Mouse (Mus musculus) embryonic fibroblast, embryonic 13.5 days (primary cell): ENCODE measurements at regions not wholly inside any gene's neighbourhood (a gene's known extent, or its start where the extent isn't known, plus 50 kb on each side); places are given as distances from the start of the nearest gene placed in this dataset.

Source experiments
- CTCF ChIP-seq: IDR thresholded peaks from 2 replicates; pipeline ENCODE4 v1.5.1; 2011; ENCODE audit warnings: mild to moderate bottlenecking, control low read depth, low read length, moderate library complexity, borderline replicate concordance; ENCODE audit not compliant: insufficient read depth
- POLR2A ChIP-seq: IDR thresholded peaks from 2 replicates; pipeline ENCODE4 v1.6.1; 2011; ENCODE audit warnings: low read depth, mild to moderate bottlenecking, control low read depth, low read length, moderate library complexity

DNA sequence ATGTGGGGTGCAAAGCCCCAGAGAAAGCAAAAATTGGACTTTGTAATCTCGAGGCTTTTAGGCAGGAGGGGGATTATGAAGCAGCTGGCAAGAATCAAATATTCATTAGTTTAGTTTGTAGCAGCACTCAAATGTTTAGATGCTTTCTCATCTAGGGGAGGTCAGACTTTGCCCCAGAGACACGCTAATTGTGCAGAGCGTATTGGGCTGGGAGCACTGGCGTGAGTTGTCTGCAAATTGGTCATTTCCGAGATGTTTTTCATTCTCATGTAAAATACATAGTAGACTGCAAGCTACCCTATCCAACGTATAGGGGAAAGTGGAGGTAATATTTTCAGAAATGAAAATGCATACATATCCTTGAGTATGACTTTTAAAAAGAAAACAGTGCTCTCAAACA lies 139.2 kb upstream of the Palmd start:
- TF ChIP-seq CTCF = no peak
- TF ChIP-seq POLR2A = no peak
